Mouse (Mus musculus): ENCODE data around the gene Syce2.

The Syce2 gene

DNA sequence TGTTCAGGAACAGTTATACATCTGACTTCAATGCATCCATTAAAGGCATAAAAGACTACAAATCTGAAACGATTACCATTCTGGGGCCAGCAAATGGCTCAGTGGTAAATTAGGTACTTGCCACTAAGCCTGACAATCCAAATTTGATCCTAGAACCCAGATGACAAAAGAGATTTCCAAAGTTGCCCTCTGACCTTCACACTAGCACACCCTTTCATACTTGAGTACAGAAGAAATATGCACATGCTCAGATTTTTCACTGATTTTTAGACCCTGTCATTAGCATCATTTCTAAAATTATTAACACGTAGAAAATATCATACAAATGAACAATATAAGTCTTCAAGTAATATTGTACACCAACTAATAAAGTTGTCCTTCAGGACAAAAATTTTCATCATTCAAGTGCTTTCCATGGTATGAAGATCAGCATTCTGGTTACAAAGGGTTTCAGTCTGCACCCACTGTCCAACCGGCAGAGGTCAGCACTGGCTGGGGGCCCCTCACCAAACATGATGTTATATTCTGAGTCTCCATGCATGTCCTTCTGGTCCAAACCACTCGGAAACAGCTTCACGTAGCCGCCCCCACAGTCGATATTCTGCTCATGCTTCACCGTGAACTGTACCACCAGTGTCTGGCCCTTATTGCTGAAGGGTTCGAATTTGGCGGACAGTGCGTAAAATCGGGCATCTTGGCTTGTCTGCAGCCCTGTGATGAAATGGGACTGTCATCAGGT is 26.4 kb upstream of the Syce2 start:
- DNase-seq = peak; percentile 38

DNA sequence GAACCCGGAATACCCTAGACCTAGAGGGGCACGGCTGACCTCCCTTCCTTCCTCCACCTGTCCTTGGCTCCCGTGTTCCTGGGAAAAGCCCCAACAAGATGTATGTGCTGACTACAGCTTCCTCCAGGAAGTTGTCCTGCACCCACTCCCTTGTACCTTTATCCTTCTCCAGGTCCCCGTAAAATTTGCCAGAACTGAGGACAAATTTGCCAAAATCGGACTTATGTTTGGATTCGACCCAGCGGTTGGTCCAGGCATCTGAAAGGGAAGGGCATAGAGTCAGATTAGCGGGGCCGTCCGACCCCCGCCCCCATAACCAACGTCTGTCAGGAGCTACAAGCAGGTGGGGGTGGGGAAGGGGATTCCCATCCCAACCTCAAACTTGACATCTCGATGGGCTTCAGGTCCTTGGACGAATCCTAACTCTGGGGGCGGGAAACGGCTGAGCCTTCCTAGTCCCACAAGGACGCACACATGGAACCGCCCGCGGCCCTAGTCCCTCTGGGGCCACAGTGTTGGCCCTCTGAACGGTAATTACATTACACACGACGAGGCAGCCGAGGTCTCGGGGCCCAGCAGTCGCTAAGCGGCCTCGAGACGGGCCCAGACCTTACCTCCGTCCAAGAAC is 25.7 kb upstream of the Syce2 start:
- DNase-seq = peak; percentile 21

DNA sequence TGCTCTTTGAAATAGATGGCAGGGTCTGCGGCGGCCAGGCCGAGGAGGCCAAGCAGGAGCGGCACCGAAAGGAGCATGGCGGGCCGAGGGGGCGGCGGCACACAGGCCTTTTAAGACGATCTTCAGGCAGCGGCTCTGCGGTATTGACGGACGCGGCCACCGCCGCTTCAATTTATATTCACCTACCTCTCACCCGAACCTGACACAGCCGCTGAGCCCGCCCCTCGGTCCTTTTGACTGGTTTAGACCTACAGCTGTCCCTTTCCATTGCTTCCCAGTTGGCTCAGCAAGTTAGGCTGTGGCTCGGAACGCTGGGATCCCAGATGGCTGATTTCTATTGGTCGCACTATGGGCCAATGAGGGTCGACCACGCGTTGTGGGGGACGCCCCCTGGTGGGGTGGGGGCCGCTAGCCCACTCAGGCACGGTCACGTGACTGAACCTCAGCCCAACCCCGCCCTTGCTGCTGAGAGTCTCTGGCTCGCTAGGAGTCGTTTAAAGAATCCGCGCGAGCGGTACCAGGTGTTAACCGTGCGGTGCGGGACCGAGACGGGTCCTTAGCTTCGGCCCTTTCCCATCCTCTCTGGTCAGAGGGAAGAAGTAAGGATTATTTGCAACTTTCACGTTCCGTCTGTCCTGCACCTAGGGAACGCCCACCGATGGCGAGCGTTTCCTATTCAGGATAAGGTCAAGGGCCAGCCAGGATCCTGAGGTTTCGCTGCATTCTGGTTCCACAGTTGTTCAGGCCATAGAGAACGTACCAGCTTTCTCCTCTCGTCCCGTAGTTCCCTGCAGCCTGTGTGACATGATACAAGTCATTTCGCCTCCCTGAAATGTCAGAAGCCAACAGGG is 25.0 kb upstream of the Syce2 start, which contains the start of gene Calr:
Calr (minus strand) TSS at position 213 of the 851 bp plus-strand sequence.
- peak; percentile 99 for DNase-seq

DNA sequence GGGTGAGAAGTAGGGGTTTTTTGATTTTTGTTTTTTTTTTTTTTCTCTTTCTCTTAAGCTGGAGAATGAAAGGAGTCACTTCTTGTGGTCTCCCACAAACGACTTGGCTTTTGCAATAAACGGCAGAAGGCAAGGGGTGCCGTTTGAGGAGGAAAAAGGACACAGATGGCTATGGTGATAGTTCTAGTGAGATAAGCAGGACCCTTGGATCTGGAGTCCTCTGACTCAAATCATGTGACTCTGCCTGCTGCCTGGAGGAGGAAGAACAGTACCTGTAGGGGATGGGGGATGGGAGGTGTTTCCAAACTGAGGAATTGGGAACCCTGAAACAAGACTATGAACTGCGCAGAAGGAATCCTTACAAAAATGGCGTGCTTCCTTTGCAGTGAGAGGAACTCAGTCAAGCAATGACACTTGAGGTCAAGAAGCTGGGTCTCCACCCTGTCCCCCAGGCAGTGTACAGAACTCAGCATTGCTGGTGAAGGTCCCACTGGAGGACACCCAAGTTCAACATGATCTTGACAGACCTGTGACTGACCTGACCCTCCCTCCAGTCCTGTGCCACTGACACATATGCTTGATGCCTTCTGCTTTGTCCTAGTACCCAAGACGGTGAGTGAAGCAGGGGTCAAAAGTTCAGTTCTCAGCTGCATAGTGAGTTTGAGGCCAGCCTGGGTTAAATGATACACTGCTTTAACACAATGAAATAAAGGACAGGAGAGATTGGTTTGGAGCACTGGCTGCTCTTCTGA is 24.1 kb upstream of the Syce2 start:
- no peak for DNase-seq

DNA sequence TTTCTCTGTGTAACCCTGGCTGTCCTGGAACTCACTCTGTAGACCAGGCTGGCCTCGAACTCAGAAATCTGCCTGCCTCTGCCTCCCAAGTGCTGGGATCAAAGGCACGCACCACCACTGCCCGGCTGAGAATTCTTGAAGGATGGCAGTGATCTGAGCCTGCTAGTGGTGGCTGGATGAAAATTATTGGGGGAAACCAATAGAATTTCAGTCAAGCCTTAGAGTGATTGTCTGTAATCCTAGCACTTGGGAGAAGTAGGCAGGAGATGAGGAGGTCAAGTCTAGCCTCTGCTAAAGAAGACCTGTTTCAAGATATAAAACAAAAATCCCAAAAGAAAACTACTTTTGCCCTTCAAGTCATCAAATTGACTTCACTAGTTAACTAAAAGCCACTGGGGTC is 15.5 kb upstream of the Syce2 start:
- DNase-seq = no peak

DNA sequence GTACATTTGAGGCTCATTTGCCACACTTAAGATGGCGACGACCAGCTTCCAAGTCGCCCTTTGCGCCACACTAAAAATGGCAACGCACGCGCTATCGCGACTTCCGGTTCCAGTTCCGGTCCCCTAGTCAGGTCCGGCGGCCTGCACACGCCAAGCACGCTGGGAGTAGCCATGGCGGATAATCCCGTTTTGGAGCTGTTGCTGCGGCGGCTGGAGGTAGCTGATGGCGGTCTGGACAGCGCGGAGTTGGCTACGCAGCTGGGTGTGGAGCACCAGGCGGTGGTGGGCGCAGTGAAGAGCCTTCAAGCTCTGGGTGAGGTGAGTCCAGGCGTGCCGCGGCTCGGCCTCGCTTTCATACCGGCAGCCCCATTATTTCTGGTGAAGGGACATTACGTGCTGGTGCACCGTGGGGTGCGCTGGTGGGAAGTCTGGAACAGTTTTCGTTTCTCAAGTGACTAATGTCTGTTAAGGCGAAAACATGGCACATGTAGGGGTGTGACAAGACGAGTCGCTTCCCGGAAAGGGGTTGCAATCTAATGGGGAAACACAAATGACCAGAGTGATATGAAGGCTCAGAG is 15.0 kb upstream of the Syce2 start, which contains the start of gene Farsa:
Farsa (plus strand) TSS at position 126 of the 578 bp plus-strand sequence.
- peak; percentile 95 for DNase-seq

DNA sequence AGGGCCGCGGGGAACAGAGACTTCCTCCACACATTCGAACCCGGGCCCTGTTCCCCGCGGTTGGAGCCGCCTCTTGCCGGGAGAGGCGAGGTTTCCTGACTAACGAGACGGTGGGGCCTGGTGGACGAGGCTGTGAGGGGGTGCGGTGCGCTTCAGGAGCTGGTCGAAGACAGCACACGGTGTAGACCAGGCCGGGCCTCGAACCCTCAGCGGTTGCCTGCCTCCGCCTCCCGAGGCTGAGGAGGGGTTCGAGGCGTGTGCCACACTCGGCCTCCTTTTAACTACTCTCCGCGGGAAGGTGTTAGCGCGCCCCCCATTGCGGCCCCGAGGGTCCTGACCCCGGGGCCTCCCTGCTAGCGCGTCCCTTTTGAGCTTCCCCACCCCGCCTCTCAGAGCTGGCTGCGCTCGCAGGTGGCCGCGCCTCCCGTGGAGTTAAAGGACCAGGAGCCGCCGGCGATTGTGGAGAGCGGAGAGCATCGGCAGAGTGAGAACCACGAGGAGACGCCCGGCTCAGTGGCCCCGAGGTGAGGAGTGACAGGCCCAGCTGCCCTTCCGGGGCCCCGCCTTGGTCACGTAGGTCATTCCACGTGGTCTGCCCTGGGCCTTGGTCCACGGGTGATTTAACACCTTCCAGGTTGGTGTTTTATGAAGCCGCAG is 526 bp downstream of the Syce2 start:
- peak; percentile 40 for DNase-seq

DNA sequence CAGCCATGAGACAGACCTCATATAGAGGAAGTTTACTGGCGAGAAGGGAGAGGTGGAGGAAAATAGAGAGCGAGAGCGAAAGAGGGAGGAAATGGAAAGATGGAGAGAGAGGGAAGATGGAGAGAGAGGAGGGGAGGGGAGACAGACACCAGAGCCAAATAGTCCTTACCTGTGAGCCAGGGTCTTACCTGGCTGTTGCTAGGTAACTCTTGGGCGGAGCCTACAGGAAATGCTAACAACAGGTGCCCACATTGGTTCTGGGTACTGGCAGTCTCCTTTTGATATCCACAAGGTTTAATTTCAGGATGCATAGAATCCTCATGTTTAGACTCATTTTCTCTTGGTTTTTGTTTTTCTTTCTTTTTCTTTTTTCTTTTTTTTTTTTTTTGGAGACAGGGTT is 1.1 kb downstream of the Syce2 start:
- DNase-seq = no peak

DNA sequence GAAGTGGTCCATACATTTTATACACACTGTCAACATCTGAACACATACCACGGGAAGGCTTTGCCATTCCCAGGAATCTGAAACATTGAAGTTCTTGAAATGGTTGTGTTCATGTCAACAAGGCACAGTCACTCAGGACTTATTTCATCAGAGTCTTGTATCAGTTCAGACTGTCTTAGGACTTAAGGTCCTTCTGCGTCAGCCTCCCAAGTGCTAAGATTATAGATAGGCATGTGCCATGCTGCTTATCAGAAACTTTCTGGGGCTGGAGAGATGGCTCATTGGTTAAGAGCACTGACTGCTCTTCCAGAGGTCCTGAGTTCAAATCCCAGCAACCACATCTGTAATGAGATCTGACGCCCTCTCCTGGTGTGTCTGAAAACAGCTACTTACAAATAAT is 2.4 kb downstream of the Syce2 start:
- DNase-seq = no peak

DNA sequence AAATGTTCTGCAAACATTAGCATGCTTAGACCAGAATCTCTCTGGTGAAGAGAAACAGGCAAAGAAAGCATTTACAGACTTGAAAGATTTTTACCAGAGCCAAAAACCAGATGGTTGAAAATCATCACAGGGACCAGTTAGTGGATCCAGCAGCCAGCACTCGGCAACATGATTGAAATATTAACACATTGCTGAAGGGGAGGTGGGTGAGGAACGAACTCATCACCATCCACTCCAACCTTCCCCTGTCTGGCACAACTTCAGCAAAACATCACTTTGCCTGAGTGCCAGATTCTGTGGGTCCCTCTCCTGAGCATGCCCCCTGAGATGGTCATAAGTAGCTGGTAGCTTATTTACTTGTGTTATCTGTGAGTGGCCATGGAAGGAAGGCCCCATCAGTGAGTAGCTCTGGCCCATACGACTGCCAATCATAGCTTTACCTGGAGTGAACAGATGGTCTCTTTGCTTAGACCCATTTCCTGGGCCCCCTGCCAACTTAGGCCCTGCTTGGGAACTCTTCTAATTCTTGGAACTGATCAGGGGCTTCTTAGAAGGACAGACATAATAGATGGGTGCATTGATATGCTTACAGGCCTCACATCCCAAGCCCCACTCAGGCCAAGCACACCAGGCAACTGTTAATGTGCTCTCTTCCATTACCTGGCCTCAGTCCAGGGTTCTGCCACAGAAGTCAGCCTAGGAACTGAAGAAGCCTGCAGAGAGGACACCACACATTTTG is 5.6 kb downstream of the Syce2 start:
- no peak for DNase-seq

DNA sequence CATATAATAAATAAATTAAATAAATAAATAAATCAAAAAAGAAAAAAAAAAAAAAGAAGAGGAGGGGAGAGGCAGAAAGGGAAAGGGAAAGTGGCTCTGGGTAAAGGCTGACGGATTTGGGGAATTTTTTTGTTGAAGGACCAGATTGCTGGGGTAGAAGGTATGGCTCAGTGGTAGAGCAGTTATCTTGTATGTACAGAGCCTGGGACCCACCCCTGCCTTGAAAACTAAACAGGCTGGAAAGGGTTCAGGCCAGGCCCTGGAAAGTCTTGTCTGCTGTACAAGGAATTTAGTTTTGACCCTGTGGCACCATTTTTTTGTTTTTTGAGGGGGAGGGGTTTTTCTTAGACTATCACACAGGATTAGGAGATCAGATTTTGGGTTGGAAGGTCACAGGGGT is 7.0 kb downstream of the Syce2 start:
- no peak for DNase-seq

DNA sequence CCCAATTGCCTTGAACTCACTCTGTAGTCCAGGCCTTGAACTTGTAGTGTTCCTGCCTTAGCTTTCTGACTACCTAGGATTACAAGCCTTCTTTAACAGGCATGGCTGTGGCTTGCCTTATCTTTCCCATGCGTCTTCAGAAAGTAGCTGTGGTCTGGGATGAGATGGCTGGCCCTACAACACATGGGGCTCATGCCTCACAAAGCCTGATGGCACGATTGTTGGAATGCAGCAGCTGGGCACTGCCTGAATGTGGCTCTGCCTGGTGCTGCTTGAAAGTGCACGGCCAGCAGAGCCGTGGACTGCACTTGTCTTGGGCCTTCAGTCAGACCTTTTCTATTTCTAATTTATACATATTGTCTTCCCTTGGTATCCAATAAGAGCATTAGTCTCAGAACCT is 12.8 kb downstream of the Syce2 start:
- DNase-seq = no peak

DNA sequence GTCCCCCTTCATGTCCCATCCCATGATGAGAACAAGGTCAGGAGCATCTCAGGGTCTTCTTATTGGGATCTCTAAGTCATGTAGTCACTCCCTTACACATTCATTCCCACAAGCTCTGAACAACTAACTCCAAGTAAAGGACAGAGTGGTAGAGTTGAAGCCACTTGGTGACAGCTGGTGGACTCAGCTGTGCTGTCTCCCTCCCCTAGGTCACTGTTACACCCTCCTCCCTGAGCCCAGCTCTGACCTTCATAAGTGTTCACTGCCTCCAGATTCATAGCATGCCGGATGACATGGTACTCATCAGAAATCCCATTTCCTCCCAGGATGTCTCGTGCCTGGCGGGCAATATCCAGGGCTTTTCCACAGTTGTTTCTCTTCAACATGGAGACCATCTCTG is 16.4 kb downstream of the Syce2 start:
- DNase-seq = no peak

DNA sequence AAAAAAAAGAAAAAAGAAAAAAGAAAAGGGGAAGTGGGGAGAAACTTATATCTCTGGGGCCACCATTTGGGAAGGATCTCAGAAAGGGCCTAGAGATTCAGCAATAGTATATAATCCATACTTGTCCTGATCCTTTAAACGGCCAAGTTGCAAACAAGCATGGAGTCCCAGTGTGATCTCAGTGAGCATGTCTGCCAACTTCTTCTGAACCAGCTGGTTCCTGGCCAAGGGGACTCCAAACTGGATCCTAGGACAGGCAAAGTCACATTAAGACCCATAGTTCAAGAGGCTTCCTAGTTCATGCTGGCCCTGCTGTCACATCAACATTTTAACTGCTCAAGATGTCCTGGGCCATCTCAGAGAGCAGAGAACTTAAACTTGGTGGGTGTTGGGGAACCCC is 17.2 kb downstream of the Syce2 start:
- DNase-seq = no peak

DNA sequence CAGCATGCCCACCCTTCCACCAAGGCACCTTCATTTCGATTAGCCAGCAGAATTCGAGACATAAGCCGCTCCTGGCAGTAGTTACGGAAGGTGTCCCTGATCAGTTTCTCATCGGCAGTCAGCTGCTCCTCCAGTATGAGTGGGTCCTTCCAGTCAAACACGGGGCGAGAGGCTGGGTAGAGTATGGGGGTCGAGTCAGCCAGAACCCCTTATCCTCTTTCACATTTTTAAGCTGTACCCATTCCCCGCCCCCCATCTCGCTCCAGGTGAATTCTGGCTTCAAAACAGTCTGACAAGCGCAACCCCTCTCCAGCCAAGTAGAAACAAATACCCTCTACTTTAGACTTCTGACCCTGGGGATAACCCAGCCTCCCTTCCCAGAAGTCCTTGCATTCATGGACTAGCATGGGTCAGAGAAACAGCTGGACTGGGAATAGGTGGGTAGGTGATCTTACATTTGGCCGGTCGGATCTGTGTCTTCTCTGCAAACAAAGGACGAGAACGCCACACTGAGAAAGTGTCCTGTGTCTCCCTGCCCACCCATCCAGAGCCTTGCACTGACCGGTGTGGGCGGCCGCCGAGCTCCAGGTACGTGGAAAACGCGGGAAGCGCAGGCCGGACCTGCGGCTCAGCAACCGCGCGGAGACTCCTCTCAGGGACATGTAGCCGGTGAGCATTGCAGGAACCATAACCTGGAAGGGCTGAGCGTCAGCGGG is 21.2 kb downstream of the Syce2 start:
- peak; percentile 74 for DNase-seq

DNA sequence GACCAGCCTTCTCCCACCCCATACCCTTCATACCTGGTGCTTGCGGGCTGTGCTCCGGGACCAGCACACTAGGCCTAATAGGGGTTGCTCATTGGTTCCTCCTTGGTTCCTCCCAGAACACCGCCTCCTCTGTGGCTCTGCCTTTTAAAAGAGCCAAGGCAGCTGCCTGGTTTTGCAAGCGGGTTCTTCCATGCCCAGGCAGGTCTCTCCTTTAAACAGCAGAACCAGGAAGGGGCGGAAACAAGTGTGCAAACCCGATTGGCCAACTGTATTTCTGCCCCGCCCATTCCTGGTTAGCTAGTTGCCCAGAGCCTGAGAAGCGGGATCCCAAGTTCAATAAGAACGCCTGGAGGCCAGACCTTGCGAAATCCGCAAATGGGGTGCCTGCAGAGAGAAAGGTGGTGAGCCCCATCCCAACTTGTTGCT is 21.8 kb downstream of the Syce2 start, which contains the start of gene Gcdh:
Gcdh (minus strand) TSS at position 213 of the 426 bp plus-strand sequence.
- peak; percentile 94 for DNase-seq

DNA sequence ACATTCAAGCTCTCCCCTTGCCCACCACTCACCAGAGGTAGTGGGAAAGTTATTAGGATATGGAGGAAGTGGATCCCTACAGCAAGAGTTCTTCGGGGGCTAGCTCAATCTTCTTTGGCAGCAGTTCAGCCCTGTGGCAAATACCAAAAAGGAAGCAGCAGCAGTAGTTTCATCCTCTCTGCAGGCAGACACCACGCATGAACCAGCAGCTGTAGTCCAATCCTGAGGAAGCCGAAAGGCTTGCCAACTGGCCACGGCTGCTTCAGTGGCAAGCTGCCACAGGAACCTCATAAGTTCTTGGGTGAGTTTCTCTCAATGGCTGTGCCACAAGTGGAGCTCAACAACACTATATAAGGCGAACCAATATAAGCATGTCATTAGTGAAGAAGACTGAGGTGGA is 24.1 kb downstream of the Syce2 start:
- DNase-seq = no peak

DNA sequence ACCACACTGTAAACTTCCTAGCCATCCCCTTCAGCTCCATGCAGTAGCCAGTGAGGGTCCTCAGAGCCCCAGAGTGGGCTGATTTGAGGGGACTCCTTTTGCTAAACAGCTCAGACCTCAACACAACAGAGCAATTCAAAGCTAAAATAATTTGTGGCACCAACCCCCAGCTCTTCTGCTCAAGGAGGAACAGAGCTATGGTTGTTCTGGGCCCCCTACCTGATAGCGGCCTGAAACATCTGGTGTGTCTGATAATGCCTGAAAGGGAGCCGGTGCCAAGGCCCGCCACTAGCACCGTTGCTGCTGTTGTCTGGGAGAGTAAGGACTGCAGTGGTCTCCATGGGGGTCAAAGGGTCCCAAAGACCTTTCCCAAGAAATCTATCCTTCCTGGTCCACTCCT is 29.2 kb downstream of the Syce2 start:
- no peak for DNase-seq

DNA sequence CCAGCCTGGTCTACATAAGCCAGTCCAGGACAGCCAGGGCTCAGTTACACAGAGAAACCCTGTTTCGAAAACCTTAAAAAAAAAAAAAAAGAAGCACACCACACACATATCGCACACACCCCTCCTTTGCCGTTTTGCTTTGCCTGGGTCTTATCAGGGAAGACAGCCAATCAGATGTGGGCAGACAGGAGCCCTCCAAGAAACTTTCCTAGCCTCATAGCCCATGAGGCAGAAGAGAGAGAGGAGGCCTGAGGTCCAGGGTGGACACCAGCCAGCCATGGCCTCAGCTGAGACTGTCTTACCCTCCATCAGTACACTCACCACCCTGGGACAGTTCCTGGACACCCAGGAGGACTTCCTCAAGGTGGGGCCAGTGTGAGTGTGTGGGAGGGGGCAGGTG is 29.8 kb downstream of the Syce2 start, which contains the start of gene Klf1:
Klf1 (plus strand) TSS at position 177 of the 400 bp plus-strand sequence.
- no peak for DNase-seq

DNA sequence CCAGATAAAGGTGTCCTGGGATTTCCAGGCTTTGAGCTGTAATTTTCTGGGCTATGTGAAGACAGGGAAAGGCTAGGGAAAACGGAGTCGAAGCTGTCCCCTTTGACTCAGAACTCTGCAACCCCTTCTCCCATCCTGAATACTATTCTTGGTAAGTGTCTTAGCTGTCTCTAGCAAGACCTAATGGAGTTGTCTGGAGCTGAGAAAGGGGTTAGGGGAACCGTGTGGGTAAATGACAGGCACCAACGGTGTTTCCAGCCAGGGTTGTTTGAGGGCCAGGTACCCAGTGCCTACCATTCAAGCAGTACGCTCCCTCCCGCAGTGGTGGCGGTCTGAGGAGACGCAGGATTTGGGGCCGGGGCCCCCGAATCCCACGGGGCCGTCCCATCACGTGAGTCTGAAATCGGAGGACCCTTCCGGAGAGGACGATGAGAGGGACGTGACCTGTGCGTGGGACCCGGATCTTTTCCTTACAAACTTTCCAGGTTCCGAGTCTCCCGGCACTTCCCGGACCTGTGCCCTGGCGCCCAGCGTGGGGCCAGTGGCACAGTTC is 30.5 kb downstream of the Syce2 start:
- no peak for DNase-seq
